Mouse (Mus musculus) hindbrain, embryonic 16.5 days (tissue): ENCODE measurements at regions not wholly inside any gene's neighbourhood (a gene's known extent, or its start where the extent isn't known, plus 50 kb on each side); places are given as distances from the start of the nearest gene placed in this dataset.

Source experiments
- ATAC-seq: fragments of 200-750 bp; cut with Nextera tagmentation; 2 replicates; pipeline ENCODE4 v1.8.0; 2017; ENCODE audit warnings: moderate TSS enrichment, moderate library complexity
- H3K27ac ChIP-seq: fragments of 300-500 bp; sonication (generic); 2 replicates; pipeline ENCODE4 v1.5.1; 2014; ENCODE audit warnings: low read depth, mild to moderate bottlenecking, control low read depth, low read length, moderate library complexity
- H3K27me3 ChIP-seq: fragments of 300-500 bp; sonication (generic); replicated peaks from 2 replicates; pipeline ENCODE4 v1.6.1; 2014; ENCODE audit warnings: low read length; ENCODE audit not compliant: control insufficient read depth, insufficient read depth
- H3K36me3 ChIP-seq: fragments of 300-500 bp; sonication (generic); 2 replicates; pipeline ENCODE4 v1.6.1; 2014; ENCODE audit warnings: mild to moderate bottlenecking, low read length, moderate library complexity, mixed read lengths; ENCODE audit not compliant: control insufficient read depth, insufficient read depth
- H3K4me1 ChIP-seq: fragments of 300-500 bp; sonication (generic); 2 replicates; pipeline ENCODE4 v1.6.1; 2014; ENCODE audit warnings: low read depth, low read length; ENCODE audit not compliant: control insufficient read depth, insufficient read depth
- H3K4me2 ChIP-seq: fragments of 300-500 bp; sonication (generic); 2 replicates; pipeline ENCODE4 v1.6.1; 2014; ENCODE audit warnings: mild to moderate bottlenecking, low read length, control low read depth, moderate library complexity
- H3K4me3 ChIP-seq: fragments of 300-500 bp; sonication (generic); 2 replicates; pipeline ENCODE4 v1.5.1; 2014; ENCODE audit warnings: mild to moderate bottlenecking, low read length, control low read depth, moderate library complexity
- H3K9ac ChIP-seq: fragments of 300-500 bp; sonication (generic); 2 replicates; pipeline ENCODE4 v1.6.1; 2014; ENCODE audit warnings: low read depth, mild to moderate bottlenecking, control low read depth, low read length, moderate library complexity
- H3K9me3 ChIP-seq: fragments of 300-500 bp; sonication (generic); 2 replicates; pipeline ENCODE4 v1.6.1; 2014; ENCODE audit warnings: mild to moderate bottlenecking, low read length, moderate library complexity; ENCODE audit not compliant: control insufficient read depth
- WGBS: fragments of 180-500 bp; shearing (Covaris S2); extraction: QIAGEN DNeasy Blood & Tissue Kit; methylation state at CpG from one replicate; pipeline ENCODE4 v1.1.7; 2014; 5-methylcytosine and 5-hydroxymethylcytosine counted together

- no peak for ATAC-seq
- Histone ChIP-seq H3K9ac (no peak overlapping the region), H3K36me3 (no peaks in the 10 kb centered on the region), H3K4me1 (no peaks in the 10 kb centered on the region), H3K9me3 (no peaks in the 10 kb centered on the region), H3K27me3 (no peaks in the 10 kb centered on the region), H3K4me3 (no peak overlapping the region), H3K27ac (no peak overlapping the region), H3K4me2 (no peak overlapping the region)
- 82% methylated on average over 5 of the region's 5 CpGs for WGBS
Observed at GRCm38 (mm10) chr11:64135766-64136165, 56.5 kb upstream of the Cox10 start.

DNA sequence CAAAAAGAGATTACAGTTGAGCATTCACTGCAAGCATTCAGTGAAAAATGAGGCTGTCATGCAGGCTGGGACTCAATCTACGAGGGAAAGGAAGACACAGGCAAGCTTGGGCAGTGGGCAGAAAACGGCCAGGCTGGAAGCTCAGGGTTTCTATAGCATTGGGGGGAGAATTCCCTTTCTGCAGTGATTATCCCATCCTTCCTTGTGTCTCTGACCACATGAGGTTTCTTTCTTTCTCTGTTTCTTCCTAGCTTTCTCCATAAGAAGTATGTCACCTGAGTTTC, 56.0 kb upstream of the Cox10 start:
- Histone ChIP-seq H3K4me1 (no peaks in the 10 kb centered on the region), H3K4me3 (no peak overlapping the region), H3K9ac (no peak overlapping the region), H3K9me3 (no peaks in the 10 kb centered on the region), H3K36me3 (no peaks in the 10 kb centered on the region), H3K4me2 (no peak overlapping the region), H3K27me3 (no peaks in the 10 kb centered on the region), H3K27ac (no peak overlapping the region)
- 58% methylated on average over 2 of the region's 2 CpGs for WGBS
- no peak for ATAC-seq

DNA sequence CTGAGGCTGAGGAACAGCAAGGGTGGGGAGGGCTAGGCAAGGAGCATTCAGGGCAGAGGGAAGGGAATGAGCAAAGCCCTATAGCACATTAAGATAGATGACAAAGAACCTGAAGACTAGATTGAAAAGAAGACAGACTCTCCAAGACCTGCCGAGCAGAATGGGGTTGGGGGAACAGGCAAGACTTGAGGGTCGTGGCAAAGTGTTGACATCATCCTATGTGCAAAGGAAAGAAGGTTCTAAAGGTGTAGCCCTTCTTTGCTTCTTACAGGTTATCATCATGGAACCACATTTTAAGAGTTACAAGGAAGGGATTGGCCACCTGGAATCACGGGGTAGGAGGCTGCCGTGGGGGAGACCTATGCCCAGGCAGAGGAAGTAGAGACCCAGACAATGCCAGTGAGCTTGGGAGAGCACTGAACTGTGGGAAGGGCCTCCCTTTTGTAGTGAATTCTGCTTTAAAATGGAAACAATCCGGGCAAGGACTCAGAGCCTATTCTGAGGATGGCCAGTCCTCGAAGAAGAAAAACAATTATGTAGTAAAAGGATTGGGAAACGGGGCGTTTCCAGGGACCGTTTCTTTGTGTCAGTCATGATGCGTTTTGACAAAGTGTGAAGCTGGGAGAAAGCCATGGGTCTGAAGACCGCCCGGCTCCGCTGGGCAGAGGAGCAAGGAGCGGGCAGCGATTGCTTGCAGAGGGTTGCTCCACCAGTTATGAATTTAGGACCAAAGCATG, 55.5 kb upstream of the Cox10 start:
- 61% methylated on average over 15 of the region's 15 CpGs for WGBS
- Histone ChIP-seq H3K27me3 (no peaks in the 10 kb centered on the region), H3K36me3 (no peaks in the 10 kb centered on the region), H3K4me2 (no peak overlapping the region), H3K27ac (no peak overlapping the region), H3K4me1 (no peaks in the 10 kb centered on the region), H3K9me3 (no peaks in the 10 kb centered on the region), H3K4me3 (no peak overlapping the region), H3K9ac (no peak overlapping the region)
- no peak for ATAC-seq
